Mouse (Mus musculus) CD4-positive, CD25-positive, alpha-beta regulatory T cell, adult 2 months (primary cell): ENCODE measurements around the gene Ppp4r4.
"Not testable (repeated sequence)": the region's sequence is repeated elsewhere in the genome, so short reads cannot be mapped to it uniquely, and the experiment has no call there.

Source experiments
- DNase-seq: peaks from one replicate; pipeline ENCODE4 v3.0.0-alpha.2; 2012; ENCODE audit warnings: low read depth, low spot score

The Ppp4r4 gene

GRCm38 (mm10) chr12:103532649-103533395 lies 739 bp downstream of the Ppp4r4 start:
- peak; percentile 31 for DNase-seq

GRCm38 (mm10) chr12:103540429-103540828 lies 8.3 kb downstream of the Ppp4r4 start:
- DNase-seq: no peak

GRCm38 (mm10) chr12:103543351-103543750 lies 11.3 kb downstream of the Ppp4r4 start:
- DNase-seq: no peak

- DNase-seq: peak; percentile 66
Measured at GRCm38 (mm10) chr12:103544213-103544612, 12.1 kb downstream of the Ppp4r4 start.

- DNase-seq: no peak
Measured at GRCm38 (mm10) chr12:103547438-103547837, 15.4 kb downstream of the Ppp4r4 start.

GRCm38 (mm10) chr12:103548526-103548925 lies 16.4 kb downstream of the Ppp4r4 start:
- DNase-seq: no peak

GRCm38 (mm10) chr12:103550047-103550446 lies 18.0 kb downstream of the Ppp4r4 start:
- peak; percentile 77 for DNase-seq

- no peak for DNase-seq
Measured at GRCm38 (mm10) chr12:103551422-103551821, 19.3 kb downstream of the Ppp4r4 start.

GRCm38 (mm10) chr12:103552506-103552905 lies 20.4 kb downstream of the Ppp4r4 start:
- no peak for DNase-seq

- peak; percentile 58 for DNase-seq
Measured at GRCm38 (mm10) chr12:103553497-103553896, 21.4 kb downstream of the Ppp4r4 start.

GRCm38 (mm10) chr12:103556856-103557255 lies 24.8 kb downstream of the Ppp4r4 start:
- no peak for DNase-seq

- no peak for DNase-seq
Measured at GRCm38 (mm10) chr12:103564726-103565125, 32.6 kb downstream of the Ppp4r4 start.

- DNase-seq: no peak
Measured at GRCm38 (mm10) chr12:103565151-103565550, 33.1 kb downstream of the Ppp4r4 start.

GRCm38 (mm10) chr12:103567129-103567528 lies 35.0 kb downstream of the Ppp4r4 start:
- peak; percentile 29 for DNase-seq

GRCm38 (mm10) chr12:103569690-103570089 lies 37.6 kb downstream of the Ppp4r4 start:
- no peak for DNase-seq

GRCm38 (mm10) chr12:103578148-103578547 lies 46.1 kb downstream of the Ppp4r4 start:
- not testable (repeated sequence) for DNase-seq

GRCm38 (mm10) chr12:103583771-103584170 lies 51.7 kb downstream of the Ppp4r4 start:
- no peak for DNase-seq

GRCm38 (mm10) chr12:103598411-103598810 lies 66.3 kb downstream of the Ppp4r4 start:
- DNase-seq: no peak

GRCm38 (mm10) chr12:103600364-103600763 lies 68.3 kb downstream of the Ppp4r4 start:
- DNase-seq: no peak

GRCm38 (mm10) chr12:103601839-103602238 lies 69.8 kb downstream of the Ppp4r4 start:
- no peak for DNase-seq

- DNase-seq: no peak
Measured at GRCm38 (mm10) chr12:103615141-103615540, 83.1 kb downstream of the Ppp4r4 start.

GRCm38 (mm10) chr12:103615734-103616133 lies 83.7 kb downstream of the Ppp4r4 start:
- DNase-seq: no peak

- DNase-seq: no peak
Measured at GRCm38 (mm10) chr12:103616860-103617261, 84.8 kb downstream of the Ppp4r4 start.

- DNase-seq: no peak
Measured at GRCm38 (mm10) chr12:103631203-103631612, 99.1 kb downstream of the Ppp4r4 start, which contains the start of gene Serpina10. Gene Serpina10, minus strand, starts transcription at chr12:103631444.
